Comparison of ENCODE assay signal across 9 mouse cellular contexts in genomic region chr6:120821715-120822114, GRCm38 (mm10). TPM values are rescaled to one million over a fixed set of nuclear protein-coding genes. Genes with fewer than 3 reads are reported as not detected.
A peak's percentile ranks its signal among the peaks of the same experiment; 100 is the strongest.
DNase-seq lines count a peak whose midpoint lies in the region; ATAC-seq and TF ChIP-seq lines count a peak whose summit lies in the region.
"Had no signal": no experiment of that assay in that cellular context is flagged by ENCODE, and none has a peak within 500 bp of the region (broad histone marks: within the 10 kb centered on the region; RNA-seq: fewer than 3 reads in every experiment).

No protein-coding gene starts in this region.

- no peaks in the 10 kb centered on the region for H3K9me3 ChIP-seq in embryonic facial prominence, embryonic 11.5 days (replicated peaks; ENCODE audit: control insufficient read depth, low read length)
- H3K9me3 ChIP-seq in intestine, embryonic 15.5 days = no peaks in the 10 kb centered on the region
- no peaks in the 10 kb centered on the region for H3K9me3 ChIP-seq in neural tube, embryonic 12.5 days

- DNase-seq in left cerebral cortex, adult 2 months (ENCODE audit: extremely low spot score in 1 of 2, low spot score in 2 of 2) = no peak
- no peak for DNase-seq in left cerebral cortex, postnatal 14 days (ENCODE audit: low spot score in 2 of 2)
- no peak for DNase-seq in embryonic facial prominence, embryonic 11.5 days (ENCODE audit: low spot score)
- DNase-seq in thymus, postnatal 10 days (ENCODE audit: low spot score in 2 of 2) = no peak
- no peak for DNase-seq in thymus, postnatal 4 days
- DNase-seq in spleen, adult 18-20 months = no peak
- DNase-seq: adrenal gland, adult 8-10 months had no signal

- intact Hi-C loops in left cerebral cortex, adult 2 months (cut with DNase I) = loop anchor here (1.0 kb wide), 1 partner anchor 15 kb away; the partner anchor contains the start of gene Bcl2l13
- intact Hi-C loops in left cerebral cortex, postnatal 14 days (cut with DNase I) = no loop called here

- no peak for TF ChIP-seq CTCF in left cerebral cortex, adult 2 months (IDR thresholded peaks at IDR 0.05)

- H3K27me3 ChIP-seq in embryonic facial prominence, embryonic 11.5 days (ENCODE audit: control insufficient read depth, insufficient read depth, low read length) = no peaks in the 10 kb centered on the region
- no peaks in the 10 kb centered on the region for H3K27me3 ChIP-seq in intestine, embryonic 15.5 days (replicated peaks)
- H3K27me3 ChIP-seq in neural tube, embryonic 12.5 days (replicated peaks) = no peaks in the 10 kb centered on the region

- H3K9ac ChIP-seq in embryonic facial prominence, embryonic 11.5 days (replicated peaks; ENCODE audit: low read length) = peak overlapping the region; percentile 73
- H3K9ac ChIP-seq in intestine, embryonic 15.5 days = peak overlapping the region; percentile 76
- peak overlapping the region; percentile 65 for H3K9ac ChIP-seq in neural tube, embryonic 12.5 days

- 58% methylated on average over 5 of the region's 5 CpGs for WGBS in embryonic facial prominence, embryonic 11.5 days
- 53% methylated on average over 5 of the region's 5 CpGs for WGBS in intestine, embryonic 15.5 days
- 58% methylated on average over 5 of the region's 5 CpGs for WGBS in neural tube, embryonic 12.5 days

- H3K36me3 ChIP-seq in embryonic facial prominence, embryonic 11.5 days (replicated peaks; ENCODE audit: control insufficient read depth, insufficient read depth, low read depth, low read length) = peaks cover 10% of the 10 kb centered on the region
- H3K36me3 ChIP-seq in intestine, embryonic 15.5 days = peaks cover 17% of the 10 kb centered on the region
- H3K36me3 ChIP-seq in neural tube, embryonic 12.5 days = peaks cover 22% of the 10 kb centered on the region

- peak overlapping the region; percentile 25 for H3K4me2 ChIP-seq in embryonic facial prominence, embryonic 11.5 days (ENCODE audit: low read depth, low read length)
- peak overlapping the region; percentile 54 for H3K4me2 ChIP-seq in intestine, embryonic 15.5 days (replicated peaks)
- peak overlapping the region; percentile 64 for H3K4me2 ChIP-seq in neural tube, embryonic 12.5 days (replicated peaks)

- ATAC-seq in embryonic facial prominence, embryonic 11.5 days (replicated peaks; ENCODE audit: insufficient number of reproducible peaks, low FRiP score, low TSS enrichment, low read depth) = no peak
- no peak for ATAC-seq in intestine, embryonic 15.5 days
- ATAC-seq in neural tube, embryonic 12.5 days (ENCODE audit: low FRiP score, low read depth) = no peak

- peak overlapping the region; percentile 86 for H3K4me3 ChIP-seq in left cerebral cortex, adult 2 months
- H3K4me3 ChIP-seq in embryonic facial prominence, embryonic 11.5 days (ENCODE audit: low read depth, low read length) = peak overlapping the region; percentile 69
- peak overlapping the region; percentile 89 for H3K4me3 ChIP-seq in intestine, embryonic 15.5 days (replicated peaks)
- peak overlapping the region; percentile 88 for H3K4me3 ChIP-seq in neural tube, embryonic 12.5 days

- no peak overlapping the region for H3K27ac ChIP-seq in left cerebral cortex, adult 2 months
- no peak overlapping the region for H3K27ac ChIP-seq in embryonic facial prominence, embryonic 11.5 days (replicated peaks; ENCODE audit: low read depth, low read length)
- no peak overlapping the region for H3K27ac ChIP-seq in intestine, embryonic 15.5 days
- H3K27ac ChIP-seq in neural tube, embryonic 12.5 days = no peak overlapping the region

- no peaks in the 10 kb centered on the region for H3K4me1 ChIP-seq in embryonic facial prominence, embryonic 11.5 days (ENCODE audit: control insufficient read depth, insufficient read depth, low read length)
- H3K4me1 ChIP-seq in intestine, embryonic 15.5 days (replicated peaks) = peaks cover 9% of the 10 kb centered on the region
- H3K4me1 ChIP-seq in neural tube, embryonic 12.5 days = peaks cover 17% of the 10 kb centered on the region

RNA-seq across cellular contexts. Expression of gene Atp6v1e1, which starts 0.9 kb away (rescaled TPM):
- total RNA-seq in left cerebral cortex, adult 2 months (2021) = 100 to 1,000 TPM; 519 to 532 TPM
- 100 to 1,000 TPM; 515 to 524 TPM for total RNA-seq in left cerebral cortex, postnatal 14 days (2021)
- 144 and 147 TPM in 2 replicates for polyA plus RNA-seq in embryonic facial prominence, embryonic 11.5 days (2014; fragmentation: Nextera tagmentation; extraction: Ambion mirVana)
- 150 and 155 TPM in 2 replicates for polyA plus RNA-seq in intestine, embryonic 15.5 days (2015; fragmentation: Nextera tagmentation; extraction: Ambion mirVana)
- 212 and 225 TPM in 2 replicates for polyA plus RNA-seq in neural tube, embryonic 12.5 days (2016; fragmentation: Nextera tagmentation; extraction: Ambion mirVana)

RNA-seq across cellular contexts. Expression of gene Bcl2l13, which starts 14.3 kb away (rescaled TPM):
- 10 to 100 TPM; 44.0 to 51.4 TPM for total RNA-seq in left cerebral cortex, adult 2 months (2021)
- 10 to 100 TPM; 41.8 to 44.5 TPM for total RNA-seq in left cerebral cortex, postnatal 14 days (2021)
- 36.6 and 40.1 TPM in 2 replicates for polyA plus RNA-seq in embryonic facial prominence, embryonic 11.5 days (2014; fragmentation: Nextera tagmentation; extraction: Ambion mirVana)
- polyA plus RNA-seq in intestine, embryonic 15.5 days (2015; fragmentation: Nextera tagmentation; extraction: Ambion mirVana) = 24.1 and 25.7 TPM in 2 replicates
- polyA plus RNA-seq in neural tube, embryonic 12.5 days (2016; fragmentation: Nextera tagmentation; extraction: Ambion mirVana) = 33.7 and 42.2 TPM in 2 replicates

RNA-seq across cellular contexts. Expression of gene Slc25a18, which starts 48.3 kb away (rescaled TPM):
- total RNA-seq in left cerebral cortex, adult 2 months (2021) = 10 to 100 TPM; 65.3 to 75.6 TPM
- 10 to 100 TPM; 46.9 to 50.1 TPM for total RNA-seq in left cerebral cortex, postnatal 14 days (2021)
- 0.21 and 0.36 TPM in 2 replicates for polyA plus RNA-seq in embryonic facial prominence, embryonic 11.5 days (2014; fragmentation: Nextera tagmentation; extraction: Ambion mirVana)
- 0.09 and 0.10 TPM in 2 replicates for polyA plus RNA-seq in intestine, embryonic 15.5 days (2015; fragmentation: Nextera tagmentation; extraction: Ambion mirVana)
- 3.6 and 3.7 TPM in 2 replicates for polyA plus RNA-seq in neural tube, embryonic 12.5 days (2016; fragmentation: Nextera tagmentation; extraction: Ambion mirVana)
